Mouse (Mus musculus): ENCODE results near the gene Bmp2k.

Gene Bmp2k

DNA sequence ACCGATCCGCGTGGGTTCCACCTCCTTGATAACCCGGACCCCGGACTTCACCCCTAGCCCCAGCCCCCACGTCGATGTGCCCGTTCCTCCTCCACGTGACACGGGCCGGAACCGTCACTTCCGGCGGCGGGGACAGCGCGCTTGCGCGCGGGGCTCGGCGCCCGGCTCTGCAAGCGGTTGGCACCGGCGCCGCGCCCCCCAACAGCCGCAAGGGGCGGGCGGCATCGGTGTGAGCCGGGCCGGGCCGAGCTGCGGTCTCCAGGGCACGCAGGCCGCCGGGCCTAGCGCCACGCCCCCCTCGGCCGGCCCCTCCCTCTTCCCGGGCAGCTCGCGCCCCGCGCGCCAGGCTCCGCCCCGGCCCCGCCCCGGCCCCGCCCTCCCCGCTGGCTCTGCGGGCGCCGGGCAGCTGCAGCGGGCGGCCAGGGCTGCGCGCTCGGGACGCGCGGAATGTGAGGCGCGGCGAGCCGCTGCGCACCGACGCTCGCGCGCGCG, at the start of gene Bmp2k:
Bmp2k (plus strand) TSS at position 380 of the 492 bp plus-strand sequence.
- DNase-seq (ENCODE audit: low spot score in 2 of 2): peak; percentile 93 to 96

DNA sequence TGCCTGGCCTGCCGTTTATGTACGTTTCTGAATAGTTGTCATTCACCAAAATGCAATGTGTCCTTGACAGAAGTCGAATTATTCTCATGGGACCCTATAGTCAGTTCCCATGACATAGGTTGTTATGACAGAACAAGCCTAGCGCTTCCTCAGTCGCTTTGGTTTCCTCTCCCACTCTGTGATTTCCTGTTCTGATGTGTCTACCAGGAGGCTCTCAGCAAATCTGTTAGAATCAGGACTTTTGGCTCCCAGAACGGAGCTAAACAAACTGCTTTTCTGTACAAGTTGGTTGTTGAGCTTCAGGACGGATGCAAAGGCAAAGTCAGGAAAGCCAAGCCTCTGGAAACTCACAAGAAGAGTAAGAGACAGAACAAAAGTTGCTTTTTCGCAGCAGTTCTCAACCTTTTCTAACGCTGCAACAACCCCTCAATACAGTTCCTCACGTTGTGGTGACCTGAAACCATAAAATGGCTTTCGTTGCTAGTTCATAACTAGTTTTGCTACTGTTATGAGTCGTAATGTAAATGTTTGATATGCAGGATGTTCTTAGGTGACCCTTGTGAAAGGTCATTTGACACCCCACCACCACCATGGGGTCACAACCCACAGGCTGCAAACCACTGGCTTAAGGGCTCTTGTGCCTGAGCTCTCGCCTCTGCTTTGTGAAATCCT, 48.5 kb upstream of the Bmp2k start:
- DNase-seq (ENCODE audit: low spot score in 2 of 2): peak; percentile 63 to 73

DNA sequence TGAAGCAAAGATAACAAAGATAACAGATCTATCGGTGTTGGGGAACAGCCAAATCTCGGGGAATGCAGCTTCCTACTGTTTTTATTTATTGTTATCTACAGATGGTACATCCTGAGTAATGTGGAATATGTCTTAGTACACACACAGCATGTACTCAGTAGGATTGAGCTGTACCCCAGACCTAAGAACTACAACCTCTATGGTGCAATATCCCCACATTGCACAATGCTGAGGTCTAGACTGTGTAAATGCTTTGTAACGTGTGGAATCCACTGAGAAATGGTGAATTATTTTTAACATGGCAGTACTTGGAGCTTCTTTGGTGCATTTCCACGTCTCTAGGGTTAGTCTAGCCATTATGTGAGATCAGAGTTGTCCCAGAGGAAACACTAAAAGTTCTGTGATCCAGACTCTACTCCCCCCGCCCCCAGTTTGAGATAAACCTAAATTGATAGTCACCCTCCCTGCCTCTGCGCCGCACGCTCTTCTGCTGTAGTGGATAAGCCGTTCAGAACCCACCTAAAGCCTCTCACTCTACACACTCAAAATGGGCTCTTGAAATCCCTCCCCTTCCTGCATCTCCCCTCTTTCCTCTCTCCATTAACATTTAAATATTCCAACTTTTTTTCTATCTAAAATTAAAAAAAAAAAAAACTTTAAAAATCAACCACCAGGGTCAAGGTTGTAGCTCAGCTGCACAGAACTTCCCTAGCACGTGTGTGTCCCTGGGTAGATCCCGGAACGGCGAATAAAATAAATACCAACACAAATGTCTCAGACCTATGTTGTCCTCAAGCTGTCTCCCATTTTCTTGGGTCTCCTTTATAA, 47.4 kb upstream of the Bmp2k start:
- no peak for DNase-seq (ENCODE audit: low spot score in 2 of 2)

DNA sequence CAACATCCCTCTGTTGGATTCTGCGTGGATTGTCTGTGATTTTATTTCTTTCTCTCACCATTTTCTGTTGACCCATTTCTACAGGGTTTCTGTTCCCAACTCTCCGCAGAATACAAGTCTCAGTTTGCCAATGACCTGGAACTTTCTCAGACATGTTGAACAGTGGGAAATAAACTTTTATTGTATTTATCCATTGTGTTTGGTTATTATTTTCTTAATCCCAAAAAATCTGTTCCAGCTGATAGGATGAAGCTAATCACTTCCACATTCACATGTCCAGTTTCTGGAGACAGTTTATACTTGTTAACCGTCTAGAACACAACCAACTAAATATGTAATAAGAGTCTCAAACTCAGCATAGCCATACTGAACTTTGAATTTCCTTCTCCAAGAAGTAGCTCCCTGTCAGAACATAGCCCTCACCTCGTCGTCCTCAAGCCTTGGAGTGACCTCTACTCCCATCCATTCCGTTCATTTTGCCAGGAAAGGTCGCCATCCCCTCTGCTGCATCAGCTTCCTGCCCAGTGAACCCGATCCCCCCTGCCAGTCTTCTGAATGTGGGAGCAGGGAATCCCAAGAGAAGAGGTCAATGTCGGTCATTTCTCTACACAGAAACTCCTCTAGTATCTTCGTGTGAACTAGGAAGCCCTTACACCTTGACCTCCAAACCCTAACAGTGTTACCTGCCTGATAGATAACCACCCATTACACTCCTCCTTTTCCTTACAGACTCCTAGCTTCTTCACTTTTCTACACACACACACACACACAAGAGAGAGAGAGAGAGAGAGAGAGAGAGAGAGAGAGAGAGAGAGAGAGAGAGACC, 46.6 kb upstream of the Bmp2k start:
- no peak for DNase-seq (ENCODE audit: low spot score in 2 of 2)

DNA sequence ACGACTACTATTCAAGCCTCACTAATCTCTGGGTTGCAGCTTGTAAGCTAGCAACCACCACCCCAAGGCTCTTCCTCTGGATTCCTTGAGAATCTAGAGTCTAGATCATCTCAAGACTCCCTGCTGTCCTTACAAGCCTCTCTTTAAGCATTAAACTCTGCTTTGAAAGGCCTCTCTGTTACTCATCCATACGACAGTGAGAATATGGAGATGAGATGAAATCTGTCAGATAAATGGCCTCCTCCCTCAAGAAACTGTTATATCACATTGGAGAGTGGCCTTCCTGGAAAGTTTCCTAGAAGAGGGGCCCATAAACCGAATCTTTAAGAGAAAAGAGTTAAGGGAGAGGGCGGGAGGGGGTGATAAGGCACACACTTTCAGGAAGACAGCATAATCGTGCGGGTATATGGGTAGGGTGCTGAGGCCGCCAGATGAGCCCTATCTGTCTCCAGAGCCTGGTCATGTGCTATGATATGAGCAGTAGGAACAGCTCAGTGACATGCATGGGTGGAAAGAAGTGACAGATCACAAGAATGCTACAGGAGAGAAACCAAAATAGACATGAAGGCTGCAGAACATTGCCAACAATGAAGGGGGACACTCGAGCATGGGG, 45.9 kb upstream of the Bmp2k start:
- DNase-seq (ENCODE audit: low spot score in 2 of 2): peak; percentile 44 to 50

DNA sequence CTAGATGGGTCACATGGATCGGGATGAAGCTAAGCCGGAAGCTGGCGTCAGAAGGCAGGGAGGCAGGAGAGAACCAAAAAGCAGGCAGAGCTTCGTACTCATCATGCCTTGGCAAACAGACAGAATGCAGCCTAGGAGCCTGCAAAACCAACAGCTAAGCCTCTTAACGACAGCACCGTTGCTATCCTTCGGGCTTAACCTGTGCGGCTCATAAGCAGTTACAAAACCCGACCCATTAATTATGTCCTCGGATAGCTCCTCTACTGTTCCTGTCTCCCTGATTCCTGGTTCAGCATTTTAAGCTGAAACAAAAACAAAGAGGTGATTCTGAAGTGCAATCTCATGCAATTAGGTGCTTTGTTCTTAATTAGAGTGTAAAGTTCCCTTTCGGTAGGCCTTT, 43.4 kb upstream of the Bmp2k start:
- DNase-seq (ENCODE audit: low spot score in 2 of 2): no peak

DNA sequence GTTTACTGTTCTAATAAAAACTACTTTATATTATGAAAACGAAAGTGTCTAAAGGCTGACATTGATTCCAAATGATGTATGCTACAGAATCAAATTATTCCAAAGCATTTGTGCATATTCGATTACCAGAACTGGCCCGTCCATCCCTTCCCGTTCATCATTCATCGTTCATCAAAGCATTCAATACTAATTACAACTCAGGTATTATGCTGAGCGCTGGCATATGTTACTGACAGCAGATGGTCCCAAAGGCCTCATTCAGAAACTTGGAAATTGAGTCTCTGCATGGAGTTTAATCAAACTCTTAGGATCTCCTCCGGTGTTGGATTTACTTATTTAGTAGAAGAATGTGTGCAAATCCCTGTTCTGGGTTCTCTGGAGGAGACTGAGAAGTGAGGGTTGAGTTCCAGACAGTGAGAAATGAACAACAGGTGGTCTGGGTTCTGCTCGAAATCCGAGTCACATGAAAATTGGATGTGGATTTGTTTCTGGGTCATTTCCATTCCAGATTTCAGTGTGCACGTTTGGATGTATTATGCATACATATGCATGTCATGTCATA, 42.9 kb upstream of the Bmp2k start:
- no peak for DNase-seq (ENCODE audit: low spot score in 2 of 2)

DNA sequence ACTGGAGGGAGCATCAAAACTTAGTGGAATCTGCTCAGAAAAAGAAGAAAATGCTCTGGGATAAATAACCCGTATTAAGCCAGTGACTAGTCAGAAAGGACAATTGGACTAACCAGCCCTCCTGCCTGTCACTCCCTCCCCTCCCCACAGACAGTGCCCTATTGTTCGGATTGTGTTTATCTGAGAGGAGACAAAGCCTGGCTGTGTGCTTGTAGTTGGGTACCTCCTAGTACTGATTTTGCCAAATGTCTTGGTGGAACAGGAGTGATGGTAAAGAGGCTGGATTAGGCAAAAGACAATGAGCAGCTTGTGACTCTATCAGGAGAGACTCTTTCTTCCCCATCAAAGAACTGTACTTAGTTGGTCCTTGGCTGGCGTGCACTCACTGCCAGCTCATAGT, 40.6 kb upstream of the Bmp2k start:
- no peak for DNase-seq (ENCODE audit: low spot score in 2 of 2)

DNA sequence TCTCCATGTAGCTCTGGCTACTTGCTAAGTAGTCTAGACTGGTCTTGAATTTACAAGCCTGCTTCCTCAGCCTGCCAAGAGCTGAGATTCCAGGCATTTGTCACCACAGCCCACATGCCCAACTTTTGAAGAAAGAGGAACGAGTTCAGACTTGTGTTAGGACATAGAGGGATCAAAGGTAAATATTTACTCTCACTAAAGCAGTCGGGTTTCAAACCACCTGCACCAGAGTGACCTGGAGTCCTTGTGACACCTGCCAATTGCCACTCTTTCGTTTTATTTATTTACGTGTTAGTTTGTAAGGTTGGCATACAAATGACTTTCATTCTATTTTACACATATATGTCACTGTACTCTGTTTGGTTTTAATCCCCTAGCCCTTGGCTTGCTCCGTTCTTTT, 36.4 kb upstream of the Bmp2k start:
- no peak for DNase-seq (ENCODE audit: low spot score in 2 of 2)

DNA sequence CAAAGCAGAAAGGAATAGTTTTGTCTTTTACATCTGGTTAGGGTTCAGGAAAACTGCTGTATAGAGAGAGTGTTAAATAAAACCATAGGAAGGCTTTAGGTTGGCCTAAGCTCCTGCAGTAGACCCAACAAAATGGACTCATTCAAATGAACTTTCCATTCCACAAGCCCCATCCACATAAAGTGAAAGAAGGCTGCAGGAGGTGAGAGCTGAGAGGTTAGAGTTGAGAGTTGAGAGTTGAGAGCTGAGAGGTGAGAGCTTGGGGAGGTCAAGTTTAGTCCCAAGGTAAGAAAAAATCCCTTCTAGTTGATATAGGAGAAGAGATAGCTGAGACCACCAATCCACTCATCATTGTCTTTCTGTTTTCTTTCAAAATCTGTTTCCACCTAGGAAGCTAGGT, 35.6 kb upstream of the Bmp2k start:
- DNase-seq (ENCODE audit: low spot score in 2 of 2): no peak

DNA sequence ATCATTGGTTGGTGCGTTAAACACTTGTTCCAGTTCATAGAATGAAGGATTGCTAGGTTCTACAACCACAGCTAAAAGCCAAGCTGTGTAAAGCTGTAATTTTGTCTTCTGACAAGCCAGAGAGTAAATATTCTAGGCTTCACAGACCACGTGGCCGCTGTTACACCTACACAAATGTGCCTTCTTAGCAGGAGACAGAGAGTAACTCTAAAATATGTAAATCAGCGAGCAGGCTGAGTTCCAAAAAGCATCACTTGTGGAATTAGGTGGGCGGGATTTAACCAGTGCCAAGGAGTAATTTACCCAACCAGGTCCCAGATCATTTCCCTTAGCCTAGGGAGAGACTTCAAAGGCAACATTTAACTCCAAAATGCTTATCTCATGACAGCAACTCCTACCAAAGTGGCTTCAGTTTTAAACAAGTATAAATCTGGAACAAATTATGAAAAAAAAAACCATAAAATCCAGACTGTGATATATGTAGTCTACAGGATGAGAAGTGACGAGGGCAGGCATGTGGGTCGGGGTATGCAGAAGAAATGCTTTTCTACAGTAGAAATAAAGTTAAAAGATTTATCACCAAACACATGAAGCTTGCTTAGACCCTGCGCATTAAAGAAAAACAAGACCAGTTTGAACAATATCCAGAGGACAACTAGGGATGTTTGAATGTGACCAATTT, 35.1 kb upstream of the Bmp2k start:
- DNase-seq (ENCODE audit: low spot score in 2 of 2): no peak

DNA sequence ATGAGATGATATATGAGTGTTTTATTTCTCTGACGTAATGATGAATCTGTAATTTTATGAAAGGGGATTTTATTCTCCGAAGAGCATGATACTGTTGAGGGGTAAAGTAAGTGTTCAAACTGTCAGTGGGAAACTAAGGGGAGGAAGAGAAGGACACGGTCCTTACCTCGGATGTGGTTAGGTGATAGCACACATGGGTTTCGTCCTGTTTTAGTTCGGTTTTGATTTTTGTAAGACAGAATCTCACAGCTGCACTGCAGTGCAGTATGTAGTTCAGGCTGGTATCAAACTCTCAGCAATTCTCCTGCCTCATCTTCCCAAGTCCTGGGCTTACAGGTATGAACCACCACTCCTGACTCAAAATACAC, 34.6 kb upstream of the Bmp2k start:
- peak; percentile 32 to 48 for DNase-seq (ENCODE audit: low spot score in 2 of 2)

DNA sequence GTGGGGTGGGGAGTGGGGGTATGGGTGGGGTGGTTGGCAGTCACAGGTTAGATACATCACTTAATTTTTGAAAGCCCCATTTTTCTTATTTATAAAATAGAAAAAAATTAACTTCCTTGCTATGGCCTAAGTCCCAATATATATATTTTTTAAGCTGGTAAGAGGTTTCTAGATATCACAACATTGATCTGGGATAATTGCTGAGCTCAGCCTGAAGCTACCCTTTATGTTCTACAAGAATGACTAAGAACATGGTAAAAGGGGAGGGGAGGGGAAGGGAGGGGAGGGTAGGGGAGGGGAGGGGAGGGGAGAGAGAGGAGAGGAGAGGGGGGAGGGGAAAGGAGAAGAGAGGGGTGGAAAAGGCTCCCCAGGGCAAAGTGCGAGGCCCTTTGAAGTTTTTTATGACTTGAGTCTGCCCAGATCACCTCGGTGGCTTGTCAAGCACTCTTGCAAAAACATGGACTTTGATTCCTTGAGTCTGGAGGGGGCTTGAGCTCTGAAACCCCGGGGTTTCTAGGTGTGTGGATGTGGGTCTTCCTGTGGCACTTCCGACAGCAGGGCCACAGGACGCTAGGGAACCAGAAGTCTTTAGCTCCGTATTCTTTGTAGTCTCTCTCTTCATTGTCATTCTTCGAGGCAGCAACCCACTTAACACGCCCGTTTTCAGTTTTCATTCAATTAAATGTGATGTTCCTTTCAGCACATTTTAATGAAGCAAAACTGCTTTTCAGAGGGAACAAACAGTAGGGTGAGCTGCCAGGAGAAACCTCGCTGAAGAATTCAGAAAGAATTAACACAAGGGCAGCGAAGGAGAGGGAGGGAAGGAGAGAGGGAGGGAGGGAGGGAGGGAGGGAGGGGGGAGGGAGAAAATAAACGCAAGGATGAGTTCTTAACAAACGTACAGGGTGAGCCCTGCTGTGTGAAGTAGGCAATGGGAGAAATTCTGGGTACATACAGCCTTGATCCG, 33.1 kb upstream of the Bmp2k start:
- no peak for DNase-seq (ENCODE audit: low spot score in 2 of 2)

DNA sequence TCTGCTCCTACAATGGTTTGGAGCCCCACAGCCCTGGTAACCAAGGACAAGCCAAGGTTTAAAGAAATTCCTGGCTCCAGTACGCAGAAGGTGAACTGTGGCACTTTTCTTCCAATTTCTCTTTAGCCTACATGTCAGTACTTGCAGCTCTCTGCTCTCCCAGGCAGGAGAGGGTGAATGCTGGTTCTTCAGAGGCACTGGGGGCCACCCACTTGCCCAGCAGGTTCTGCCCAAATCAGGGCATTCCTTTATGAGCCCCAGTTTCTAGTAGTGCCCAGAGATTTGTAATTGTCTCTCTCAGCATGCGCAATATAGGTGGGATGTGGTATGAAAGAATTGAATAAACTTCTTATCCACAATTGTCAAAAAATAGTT, 32.5 kb upstream of the Bmp2k start:
- DNase-seq (ENCODE audit: low spot score in 2 of 2): no peak

DNA sequence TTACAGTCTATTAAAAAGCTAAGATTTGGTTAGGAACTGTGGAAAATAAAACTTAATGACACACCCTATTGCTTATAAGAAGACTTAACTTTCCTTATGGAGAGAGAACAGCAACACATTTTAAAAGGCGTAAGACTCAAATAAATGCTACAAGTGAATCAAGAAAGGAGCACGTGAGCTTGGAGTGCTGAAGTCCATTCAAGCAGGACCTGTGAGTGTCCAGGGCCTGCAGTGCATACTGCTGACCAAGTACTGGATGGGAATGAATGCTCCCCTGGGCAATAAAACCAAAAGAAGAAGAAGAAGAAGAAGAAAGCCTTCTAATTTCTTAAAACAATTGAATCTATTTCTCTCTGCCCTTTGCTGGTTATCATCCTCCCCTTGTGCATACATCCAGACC, 32.0 kb upstream of the Bmp2k start:
- DNase-seq (ENCODE audit: low spot score in 2 of 2): no peak

DNA sequence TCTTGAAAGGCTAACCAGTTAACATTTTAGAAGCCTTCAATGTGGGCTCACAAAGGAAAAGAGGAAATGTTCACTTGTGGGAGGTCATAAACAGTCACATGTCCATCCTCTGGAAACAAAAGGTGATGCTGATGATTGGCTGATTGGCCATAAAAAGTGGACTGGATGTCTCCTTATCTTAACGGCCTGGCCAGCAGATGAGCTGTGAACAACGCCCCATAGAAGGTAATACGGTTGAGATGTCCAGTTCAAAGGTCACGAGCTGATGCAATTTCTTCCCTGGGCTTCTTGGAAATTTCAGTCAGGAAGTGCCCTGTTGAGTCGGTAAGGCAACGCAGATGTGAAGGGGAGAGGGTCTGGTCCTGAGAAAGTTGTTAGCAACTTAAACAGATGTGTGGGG, 28.9 kb upstream of the Bmp2k start:
- DNase-seq (ENCODE audit: low spot score in 2 of 2): no peak

DNA sequence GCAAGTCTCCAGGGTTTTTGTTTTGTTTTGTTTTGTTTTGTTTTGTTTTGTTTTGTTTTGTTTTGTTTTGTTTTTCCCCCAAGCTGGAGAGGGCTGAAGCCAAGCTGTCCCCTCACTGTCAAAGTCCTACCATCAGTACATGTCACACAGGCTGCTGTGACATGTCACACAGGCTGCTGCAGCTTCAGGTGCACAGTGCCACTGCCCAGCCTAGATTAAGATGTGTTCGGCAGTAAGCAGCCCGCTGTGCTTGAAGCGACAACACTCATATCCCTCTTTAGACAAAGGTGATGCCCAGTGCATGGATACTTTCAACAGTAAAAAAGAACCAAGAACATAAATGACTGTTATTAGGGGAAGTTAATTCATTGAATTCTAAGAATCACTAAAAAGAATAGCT, 28.5 kb upstream of the Bmp2k start:
- DNase-seq (ENCODE audit: low spot score in 2 of 2): no peak

DNA sequence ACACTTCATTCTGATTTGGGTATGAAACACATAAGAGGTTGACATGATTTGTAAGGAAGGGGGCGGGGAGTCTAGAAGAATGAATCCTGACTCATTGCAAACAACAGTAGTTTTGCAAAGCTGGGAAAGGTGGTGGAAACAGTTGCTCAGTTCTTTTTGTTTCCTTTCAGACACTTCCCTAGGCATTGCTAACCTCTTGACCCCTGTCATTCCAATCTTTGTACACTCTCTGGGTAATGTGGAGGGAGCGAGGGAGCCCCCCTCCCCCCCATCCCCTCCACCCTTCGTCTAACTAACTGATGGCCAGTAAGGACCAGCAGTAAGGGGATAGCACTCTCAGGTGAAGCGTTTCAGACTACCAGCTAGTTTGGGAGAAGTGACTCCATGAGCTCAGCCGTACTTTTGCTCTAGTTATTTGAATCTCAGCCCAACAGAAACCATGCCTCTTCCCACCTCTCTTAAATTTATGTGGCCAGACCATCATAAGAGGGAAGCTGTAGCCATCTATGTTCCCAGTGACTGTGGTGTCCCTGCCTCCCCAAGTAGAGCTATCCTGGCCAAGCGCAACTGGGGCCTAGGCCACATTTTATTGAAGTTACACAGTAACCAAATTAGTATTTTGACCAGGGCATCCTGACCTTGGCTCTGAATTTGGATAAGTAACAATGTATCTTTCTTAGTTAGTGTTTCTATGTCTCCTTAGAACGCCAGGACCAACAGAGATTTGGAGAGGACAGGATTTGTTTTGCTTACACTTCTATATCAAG, 27.6 kb upstream of the Bmp2k start:
- no peak for DNase-seq (ENCODE audit: low spot score in 2 of 2)

DNA sequence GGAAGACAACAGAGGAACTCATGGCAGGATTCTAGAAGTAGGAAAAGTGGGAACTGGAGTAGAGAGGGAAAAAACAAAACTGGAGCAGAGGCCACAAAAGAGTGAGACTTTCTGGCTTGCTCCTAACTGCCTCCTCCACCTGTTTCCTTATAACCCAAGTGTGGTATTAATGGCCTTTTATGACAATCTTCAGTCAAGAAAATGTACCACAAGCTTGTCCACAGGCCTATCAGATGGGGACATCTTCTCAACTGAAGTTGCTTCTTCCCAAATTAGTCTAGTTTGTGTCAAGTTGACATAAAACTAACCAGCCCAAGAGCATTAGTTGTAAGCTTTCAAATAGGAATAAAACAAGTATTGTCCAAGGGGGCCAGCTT, 27.0 kb upstream of the Bmp2k start:
- DNase-seq (ENCODE audit: low spot score in 2 of 2): no peak

Data from spleen, postnatal 36 days (tissue).